Mouse (Mus musculus) kidney, adult 8-10 months (tissue): ENCODE measurements around the gene Ddb1.
A peak's percentile ranks its signal among the peaks of the same experiment; 100 is the strongest.

Experiments used
- DNase-seq, 2 experiments: peaks; one replicate each; pipeline ENCODE4 v3.0.0; 2022

Gene Ddb1

GRCm38 (mm10) chr19:10591659-10592377, 13.3 kb upstream of the Ddb1 start:
- no peak for DNase-seq

GRCm38 (mm10) chr19:10598188-10598587, 6.9 kb upstream of the Ddb1 start:
- DNase-seq: peak in 1 of 2 experiments; percentile 38

- DNase-seq: no peak
Measured at GRCm38 (mm10) chr19:10599648-10600047, 5.5 kb upstream of the Ddb1 start.

- no peak for DNase-seq
Measured at GRCm38 (mm10) chr19:10602247-10602769, 2.8 kb upstream of the Ddb1 start.

DNA sequence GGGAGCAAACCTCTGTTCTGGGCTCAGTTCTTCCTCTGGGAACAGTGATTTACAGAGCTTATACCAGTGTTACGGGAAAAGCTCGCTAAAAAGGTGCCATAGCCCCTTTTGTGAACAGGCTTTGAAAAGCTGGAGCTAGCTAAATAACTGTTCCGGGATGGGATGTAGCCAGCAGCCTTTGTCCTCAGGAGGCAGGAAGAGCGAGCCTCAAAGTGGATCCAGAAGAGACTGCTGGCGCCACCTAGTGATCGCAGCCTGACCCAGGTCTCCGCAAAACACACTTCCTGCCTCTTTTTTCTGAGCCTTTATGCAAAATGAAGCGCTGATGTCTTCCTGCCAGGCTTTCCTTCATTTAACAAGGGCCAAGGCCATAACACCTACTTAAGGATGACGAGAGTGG, 2.3 kb upstream of the Ddb1 start:
- DNase-seq: peak; percentile 86 to 92

DNA sequence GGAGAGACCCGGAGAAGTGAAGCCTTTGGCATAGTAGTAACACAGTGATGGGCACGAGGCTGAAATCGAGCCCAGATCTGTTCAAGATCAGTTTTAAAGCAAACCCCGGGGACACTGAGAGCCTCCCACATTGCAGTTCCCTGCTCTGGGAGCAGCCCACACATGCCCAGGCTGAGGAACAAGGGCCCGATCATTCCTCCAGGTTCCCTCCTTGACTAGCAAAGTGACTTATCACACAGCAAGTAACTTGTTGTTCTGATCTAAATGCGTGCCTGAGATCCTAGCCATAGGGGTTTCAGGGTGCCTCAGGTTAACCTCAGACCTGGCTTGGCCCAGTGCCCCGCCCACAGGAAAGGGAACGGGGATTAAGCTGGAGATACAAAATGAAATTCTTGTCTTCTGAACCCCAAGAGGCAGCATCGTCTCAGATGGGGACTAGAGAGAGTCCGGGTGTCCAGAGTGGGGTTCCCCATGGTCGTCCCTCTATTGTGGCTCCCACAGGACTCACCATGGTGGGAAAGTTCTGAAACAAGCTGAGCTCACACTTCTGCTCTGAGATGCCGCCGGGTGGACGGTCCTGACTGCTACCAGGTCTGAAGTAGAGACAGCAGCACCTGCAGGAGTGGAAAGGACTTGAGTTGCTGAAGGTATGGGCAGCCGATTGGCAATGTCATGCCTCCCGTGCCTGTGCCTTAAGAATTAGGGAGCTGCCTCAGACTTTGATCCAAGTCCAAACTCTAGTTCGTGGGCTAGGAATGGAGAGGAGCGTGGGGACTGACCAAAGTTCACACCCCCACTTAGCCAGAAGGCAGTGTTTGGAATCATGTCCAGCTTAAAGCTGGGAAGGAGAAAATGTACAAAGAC, 1.2 kb upstream of the Ddb1 start:
- DNase-seq: peak; percentile 84 to 86

- DNase-seq: no peak
Measured at GRCm38 (mm10) chr19:10604534-10604933, 593 bp upstream of the Ddb1 start.

DNA sequence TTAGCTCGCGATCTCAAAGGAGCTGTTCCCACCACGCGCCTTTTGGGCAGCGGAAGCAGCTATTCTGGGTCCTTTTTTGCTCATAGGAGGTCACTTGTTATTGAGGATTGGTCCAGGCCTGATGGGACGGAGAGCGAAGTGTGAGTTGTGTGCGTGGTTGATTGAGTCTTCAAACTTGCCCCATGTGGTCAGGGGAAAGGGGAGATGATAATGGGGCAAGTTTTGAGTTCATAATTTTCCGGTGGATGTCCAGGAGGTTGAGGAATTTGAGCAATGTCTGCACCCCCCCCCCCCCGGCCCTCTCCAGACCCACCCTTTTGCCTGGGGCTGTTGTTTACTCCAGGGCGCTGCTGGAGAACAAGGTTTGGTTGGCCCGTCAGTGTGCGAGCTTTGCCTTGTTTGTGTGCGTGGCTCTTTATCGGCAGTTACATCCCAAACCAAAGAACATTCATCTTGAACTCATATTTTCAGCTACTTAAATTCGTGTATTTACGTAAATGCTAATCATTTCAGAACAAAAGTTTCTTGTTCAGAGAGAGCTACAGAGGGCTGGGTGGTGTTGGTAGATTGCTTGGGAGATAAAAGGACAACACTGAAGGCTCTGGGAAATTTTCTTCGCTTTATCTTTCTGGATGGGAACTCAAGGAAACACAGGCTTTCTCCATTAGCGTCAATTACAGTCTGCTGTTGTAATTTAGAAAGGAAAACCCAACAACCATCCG, 935 bp downstream of the Ddb1 start:
- DNase-seq: no peak

DNA sequence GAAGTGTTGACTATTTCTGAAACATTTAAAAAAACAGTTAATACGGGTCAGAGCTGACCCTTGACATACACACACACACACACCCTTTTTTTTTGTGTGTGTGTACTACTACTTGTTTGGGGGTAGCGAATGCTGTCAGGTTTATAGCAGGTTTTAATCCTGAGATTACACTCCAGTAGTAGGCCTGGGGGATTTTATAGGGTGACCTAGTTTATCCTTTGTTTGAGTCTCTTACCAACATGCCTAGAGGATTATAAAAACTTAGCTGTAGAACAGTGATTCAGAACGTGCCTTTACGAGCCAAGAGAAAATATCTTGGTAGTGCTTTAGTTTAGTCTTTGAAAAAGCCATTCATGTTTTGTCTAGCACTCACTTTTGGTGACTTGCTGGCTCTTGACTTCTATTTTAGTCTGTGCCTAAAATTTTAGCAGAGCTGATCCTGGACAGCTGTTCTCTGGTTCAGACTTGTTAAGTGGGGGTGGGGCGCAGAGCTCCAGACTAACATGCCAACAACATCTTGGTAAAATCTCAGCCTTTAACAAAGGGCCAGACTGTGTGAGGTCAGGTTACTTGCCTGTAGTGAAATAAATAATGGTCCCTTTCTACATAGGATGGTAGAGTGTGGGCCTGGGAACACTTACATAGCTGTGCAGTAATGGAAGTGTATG, 3.6 kb downstream of the Ddb1 start:
- no peak for DNase-seq

GRCm38 (mm10) chr19:10634106-10634871, 29.2 kb downstream of the Ddb1 start, which contains the start of gene Vwce:
TSS of gene Vwce (plus strand) at chr19:10634213.
- DNase-seq: peak; percentile 36 to 55

- peak; percentile 72 to 75 for DNase-seq
Measured at GRCm38 (mm10) chr19:10634872-10635318, 29.8 kb downstream of the Ddb1 start.

GRCm38 (mm10) chr19:10637840-10638239, 32.7 kb downstream of the Ddb1 start:
- DNase-seq: no peak

- no peak for DNase-seq
Measured at GRCm38 (mm10) chr19:10640080-10640479, 35.0 kb downstream of the Ddb1 start.

DNA sequence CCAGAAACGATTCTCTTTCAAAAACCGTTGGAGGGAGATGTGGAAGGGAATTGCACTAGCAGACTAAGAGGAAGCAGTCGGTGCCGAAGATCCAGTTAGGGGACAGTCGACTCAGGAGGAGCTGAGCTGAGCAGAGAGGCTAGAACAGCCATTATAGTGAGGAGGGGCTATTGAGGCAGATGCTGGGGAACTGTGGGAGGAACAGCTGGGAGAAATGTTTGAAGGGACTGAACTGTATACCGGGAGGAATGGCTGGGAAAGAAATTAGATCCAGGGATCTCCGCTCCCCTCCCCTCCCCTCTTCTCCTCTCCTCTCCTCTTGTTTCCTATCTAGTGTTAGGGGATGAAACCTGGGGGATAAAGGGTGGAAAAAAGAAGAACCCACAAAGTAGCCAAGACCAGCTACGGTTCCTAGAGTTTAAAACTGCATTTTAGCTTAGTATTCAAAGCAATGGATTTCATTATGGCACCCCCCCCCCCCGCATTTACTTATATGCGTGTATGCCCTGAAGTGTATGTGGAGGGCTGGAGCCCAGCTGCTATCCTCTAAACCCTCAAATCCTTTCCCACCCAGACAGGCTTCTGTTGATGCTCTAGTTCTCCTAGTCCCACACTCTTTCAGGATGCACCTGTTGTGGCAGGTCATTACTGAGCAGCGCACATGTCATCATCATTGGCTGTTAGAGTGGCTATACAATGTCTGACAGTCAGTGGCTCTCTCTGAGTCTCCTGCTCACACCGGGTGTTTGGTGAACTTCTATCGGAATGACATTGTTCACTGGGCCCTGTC, 35.7 kb downstream of the Ddb1 start:
- no peak for DNase-seq

- no peak for DNase-seq
Measured at GRCm38 (mm10) chr19:10645616-10646015, 40.5 kb downstream of the Ddb1 start.

GRCm38 (mm10) chr19:10648156-10648555, 43.0 kb downstream of the Ddb1 start:
- DNase-seq: no peak

GRCm38 (mm10) chr19:10656058-10656457, 50.9 kb downstream of the Ddb1 start:
- no peak for DNase-seq

DNA sequence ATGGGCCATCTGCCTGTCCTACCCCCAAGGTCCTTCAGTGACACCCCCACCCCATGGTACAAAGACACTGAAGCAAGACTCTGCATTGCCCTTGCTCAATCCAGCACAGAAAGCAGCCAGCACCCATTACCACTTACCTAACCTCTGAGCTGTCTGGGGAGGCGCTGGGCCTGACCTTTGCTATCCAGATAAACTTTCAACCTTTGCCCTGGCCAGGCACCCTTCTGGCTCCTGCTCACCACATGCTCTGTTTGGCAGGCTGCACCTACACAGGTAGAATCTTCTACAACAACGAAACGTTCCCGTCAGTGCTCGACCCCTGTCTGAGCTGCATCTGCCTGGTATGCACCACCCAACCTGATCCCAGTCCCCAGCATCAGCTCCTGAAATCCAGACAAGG, 52.6 kb downstream of the Ddb1 start:
- DNase-seq: peak; percentile 25 to 34

DNA sequence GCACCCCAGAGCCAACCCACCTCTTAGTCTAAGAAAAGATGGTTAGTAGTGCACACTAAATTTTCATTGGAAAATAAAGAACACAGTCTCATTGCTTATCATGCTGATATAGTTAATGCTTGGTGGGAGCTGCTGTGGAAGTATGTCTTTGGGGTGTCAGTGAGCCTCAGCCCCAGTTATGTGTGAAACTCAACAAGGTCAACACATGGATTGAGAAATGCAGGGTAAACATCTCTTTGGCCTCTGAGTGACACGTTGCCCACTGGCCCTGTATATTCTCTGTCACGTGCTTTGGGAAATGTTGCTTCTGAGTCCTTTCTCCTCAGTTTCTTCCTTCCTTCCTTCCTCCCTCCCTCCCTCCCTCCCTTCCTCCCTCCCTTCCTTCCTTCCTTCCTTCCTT, 53.3 kb downstream of the Ddb1 start:
- no peak for DNase-seq

DNA sequence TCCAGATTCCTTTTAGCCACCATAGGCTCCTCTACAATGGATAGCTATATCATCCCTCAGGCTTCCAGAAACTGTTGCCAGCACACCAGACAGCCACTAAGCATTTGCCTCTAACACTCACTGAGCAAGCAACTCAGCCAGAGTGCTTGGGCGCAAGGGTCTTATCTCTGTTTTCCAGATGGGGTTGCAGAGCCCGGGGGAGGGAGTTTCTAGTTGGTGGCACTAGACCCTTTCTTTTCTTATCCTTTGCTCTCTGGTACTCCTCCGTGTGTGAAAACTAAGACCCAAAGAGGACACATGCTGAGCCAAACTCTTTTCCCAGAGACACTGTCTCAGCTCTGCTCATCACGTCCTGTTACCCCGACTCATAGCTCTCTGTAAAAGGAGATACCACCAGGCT, 56.2 kb downstream of the Ddb1 start:
- DNase-seq: no peak

DNA sequence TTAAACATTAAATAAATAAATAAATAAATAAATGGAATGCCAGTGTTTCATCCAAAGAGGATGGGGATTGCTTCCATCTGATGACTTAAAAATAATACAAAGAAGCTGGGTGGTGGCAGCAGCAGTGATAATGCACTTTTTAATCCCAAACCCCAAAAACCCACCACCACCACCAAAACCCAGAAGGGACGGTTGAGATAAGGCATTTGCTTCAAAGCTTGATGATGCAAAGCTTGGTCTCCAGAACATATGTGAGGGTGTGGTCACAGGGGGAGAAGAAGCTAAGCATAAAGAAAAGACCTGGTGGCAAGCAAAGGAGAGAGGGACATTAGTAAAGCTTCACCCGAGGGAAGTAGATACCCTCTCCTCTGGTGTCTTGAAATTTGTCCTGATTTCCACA, 56.8 kb downstream of the Ddb1 start:
- DNase-seq: no peak
